Mouse (Mus musculus) limb, embryonic 14.5 days (tissue): ENCODE results near the gene Prr3. TPM values are rescaled to one million over a fixed set of nuclear protein-coding genes. Genes with fewer than 3 reads are reported as not detected.

Experiments used
- ATAC-seq: fragments of 200-750 bp; cut with Nextera tagmentation; 2 replicates; pipeline ENCODE4 v1.8.0; 2017; ENCODE audit warnings: low read depth, moderate number of reproducible peaks, moderate TSS enrichment; ENCODE audit not compliant: low FRiP score
- DNase-seq: peaks from one replicate; pipeline ENCODE4 v3.0.0-alpha.2; 2015; ENCODE audit warnings: low spot score
- H3K27ac ChIP-seq: fragments of 300-500 bp; sonication (generic); replicated peaks from 2 replicates; pipeline ENCODE4 v1.5.1; 2014; ENCODE audit warnings: low read depth, mild to moderate bottlenecking, low read length, moderate library complexity, mixed read lengths
- H3K27me3 ChIP-seq: fragments of 300-500 bp; sonication (generic); 2 replicates; pipeline ENCODE4 v1.6.1; 2014; ENCODE audit warnings: low read length, mixed read lengths; ENCODE audit not compliant: control insufficient read depth, insufficient read depth
- H3K36me3 ChIP-seq: fragments of 300-500 bp; sonication (generic); 2 replicates; pipeline ENCODE4 v1.6.1; 2014; ENCODE audit warnings: mild to moderate bottlenecking, low read length, moderate library complexity, mixed read lengths; ENCODE audit not compliant: control insufficient read depth, insufficient read depth
- H3K4me1 ChIP-seq: fragments of 300-500 bp; sonication (generic); 2 replicates; pipeline ENCODE4 v1.6.1; 2014; ENCODE audit warnings: antibody characterized with exemption, low read length, mixed read lengths; ENCODE audit not compliant: control insufficient read depth, insufficient read depth
- H3K4me2 ChIP-seq: fragments of 300-500 bp; sonication (generic); replicated peaks from 2 replicates; pipeline ENCODE4 v1.6.1; 2014; ENCODE audit warnings: low read depth, mild to moderate bottlenecking, low read length, moderate library complexity; ENCODE audit not compliant: severe bottlenecking
- H3K4me3 ChIP-seq: fragments of 300-500 bp; sonication (generic); replicated peaks from 2 replicates; pipeline ENCODE4 v1.5.1; 2014; ENCODE audit warnings: low read length
- H3K9ac ChIP-seq: fragments of 300-500 bp; sonication (generic); 2 replicates; pipeline ENCODE4 v1.6.1; 2014; ENCODE audit warnings: mild to moderate bottlenecking, low read depth, low read length, moderate library complexity; ENCODE audit not compliant: severe bottlenecking
- H3K9me3 ChIP-seq: fragments of 300-500 bp; sonication (generic); 2 replicates; pipeline ENCODE4 v1.6.1; 2016; ENCODE audit warnings: low read length; ENCODE audit not compliant: control insufficient read depth
- POLR2A ChIP-seq: fragments of 200-500 bp; IDR thresholded peaks from 2 replicates; pipeline ENCODE4 v1.8.0; 2012; ENCODE audit warnings: inconsistent platforms, mild to moderate bottlenecking, moderate library complexity, borderline replicate concordance; ENCODE audit not compliant: insufficient read depth, insufficient read length; ENCODE audit errors: extremely low read depth
- WGBS: fragments of 180-500 bp; shearing (Covaris S2); extraction: QIAGEN DNeasy Blood & Tissue Kit; methylation state at CpG from one replicate; pipeline ENCODE4 v1.1.7; 2014; 5-methylcytosine and 5-hydroxymethylcytosine counted together
- polyA plus RNA-seq, 2 experiments: library from polyadenylated mRNA; depleted of rRNA in 1 of 2; stranded (reverse) in 1 of 2; unstranded in 1 of 2; fragments of >200 nt; fragmentation: Nextera tagmentation in 1 of 2; extraction: Ambion mirVana in 1 of 2; gene quantifications; 2 replicates each; pipeline versions ENCODE4 v1.2.1 to v1.2.3; 2012 to 2014

Gene Prr3
- polyA plus RNA-seq, 2 experiments: 34.7 to 57.8 TPM

DNA sequence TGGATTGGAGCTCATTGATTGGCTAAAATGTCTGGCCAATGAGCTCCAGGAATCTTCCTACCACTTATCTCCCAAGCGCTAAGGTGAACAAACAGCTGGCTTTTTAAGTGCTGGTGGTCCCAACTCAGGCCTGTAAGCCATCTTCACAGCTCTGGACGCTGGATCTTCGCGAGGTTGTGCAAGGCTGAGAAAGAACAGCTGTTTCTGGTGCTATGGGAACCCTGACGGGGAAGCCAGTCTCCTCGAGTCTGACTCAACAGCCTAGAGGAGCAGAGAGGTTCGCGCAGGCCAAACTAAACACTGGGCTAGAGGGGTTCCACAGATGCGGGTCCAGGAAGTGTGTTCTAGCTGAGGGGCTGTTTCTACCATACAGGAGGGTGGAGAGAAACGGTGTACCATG lies 11.7 kb upstream of the Prr3 start:
- ATAC-seq (no peak), DNase-seq (no peak)
- H3K9ac ChIP-seq: no peak overlapping the region
- TF ChIP-seq POLR2A: no peak
- H3K36me3 ChIP-seq: peaks cover 32% of the 10 kb centered on the region
- no peak overlapping the region for H3K4me3 ChIP-seq
- no peaks in the 10 kb centered on the region for H3K27me3 ChIP-seq
- H3K9me3 ChIP-seq: no peaks in the 10 kb centered on the region
- H3K4me2 ChIP-seq: no peak overlapping the region
- WGBS: 42% methylated on average over 10 of the region's 10 CpGs
- H3K27ac ChIP-seq: no peak overlapping the region
- H3K4me1 ChIP-seq: peaks cover 2% of the 10 kb centered on the region; the same call in 1 of the 2 replicates

- Histone ChIP-seq H3K4me1 (peaks cover 11% of the 10 kb centered on the region; the same call in 1 of the 2 replicates), H3K27me3 (no peaks in the 10 kb centered on the region), H3K9me3 (no peaks in the 10 kb centered on the region), H3K4me2 (no peak overlapping the region), H3K27ac (no peak overlapping the region), H3K36me3 (peaks cover 49% of the 10 kb centered on the region), H3K4me3 (no peak overlapping the region), H3K9ac (no peak overlapping the region)
- DNase-seq (no peak), ATAC-seq (no peak)
- 92% methylated on average over 9 of the region's 9 CpGs for WGBS
- TF ChIP-seq POLR2A: no peak
These were observed 1.7 kb upstream of the Prr3 start for GRCm38 (mm10) chr17:35981776-35982175.

DNA sequence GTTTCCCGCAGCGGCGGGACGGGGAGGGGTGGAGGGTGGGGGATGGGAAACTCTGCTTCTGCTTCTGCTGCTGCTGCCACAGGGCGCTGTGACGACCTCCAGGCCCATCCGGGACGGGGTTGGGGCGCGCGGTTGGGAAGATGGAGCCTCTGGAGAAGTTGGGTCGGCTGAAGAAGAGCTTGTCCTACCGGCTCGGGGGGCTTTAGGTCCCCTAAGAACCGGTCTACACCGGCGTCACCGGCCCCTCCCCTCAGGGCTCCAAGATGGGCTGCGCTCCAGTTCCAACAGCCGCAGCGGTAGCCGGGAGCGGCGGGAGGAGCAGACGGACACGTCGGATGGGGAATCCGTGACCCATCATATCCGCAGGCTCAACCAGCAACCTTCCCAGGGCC lies 323 bp upstream of the Prr3 start:
- H3K27me3 ChIP-seq: no peaks in the 10 kb centered on the region
- H3K4me1 ChIP-seq: peaks cover 11% of the 10 kb centered on the region; the same call in 1 of the 2 replicates
- peak overlapping the region; percentile 73 for H3K4me2 ChIP-seq
- H3K36me3 ChIP-seq: peaks cover 35% of the 10 kb centered on the region
- peak overlapping the region; percentile 82 for H3K9ac ChIP-seq
- peak overlapping the region; percentile 58 for H3K4me3 ChIP-seq
- ATAC-seq (peak; percentile 7), DNase-seq (peak; percentile 52)
- no peak for TF ChIP-seq POLR2A
- WGBS: 0% methylated on average over 22 of the region's 29 CpGs
- peak overlapping the region; percentile 95 for H3K27ac ChIP-seq
- no peaks in the 10 kb centered on the region for H3K9me3 ChIP-seq

DNA sequence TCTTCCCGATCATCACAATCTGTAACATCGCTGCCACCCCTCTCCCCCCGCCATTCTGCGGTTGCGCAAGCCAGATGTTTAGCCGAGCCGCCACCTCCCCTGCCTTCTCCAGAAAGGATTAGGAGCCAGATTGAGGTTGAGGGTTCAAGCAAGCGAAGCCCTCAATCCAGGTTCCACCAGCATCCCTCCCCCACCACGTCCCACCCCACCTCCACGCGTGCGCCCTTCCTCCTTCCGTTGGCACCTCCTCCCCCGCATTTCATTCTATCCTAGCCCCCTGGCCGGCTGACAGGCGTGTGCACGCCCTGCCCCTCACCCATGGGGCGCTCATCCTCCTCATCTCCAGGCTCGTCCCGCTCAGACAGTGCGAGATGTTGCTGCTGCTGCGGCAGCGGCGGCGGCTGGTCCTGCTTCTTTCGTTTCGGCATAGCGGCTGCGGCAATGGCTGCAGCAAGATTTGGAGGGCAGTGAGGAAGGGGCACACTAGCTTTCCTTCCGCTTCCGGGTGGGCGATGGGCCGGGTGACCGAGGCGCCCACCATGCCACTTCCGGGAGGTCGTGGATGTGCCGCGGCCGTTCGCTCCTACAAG lies 1.1 kb downstream of the Prr3 start:
- DNase-seq: peak; percentile 80
- ATAC-seq: peak; percentile 82
- peaks cover 36% of the 10 kb centered on the region for H3K36me3 ChIP-seq
- peak overlapping the region; percentile 73 for H3K4me2 ChIP-seq
- H3K9me3 ChIP-seq: no peaks in the 10 kb centered on the region
- no peaks in the 10 kb centered on the region for H3K27me3 ChIP-seq
- H3K4me3 ChIP-seq: peak overlapping the region; percentile 58
- 0 out of 2 replicates have a peak, but pooled peaks have one; percentile 36 for TF ChIP-seq POLR2A
- WGBS: under 1% methylated on average over 36 of the region's 41 CpGs
- H3K4me1 ChIP-seq: peaks cover 11% of the 10 kb centered on the region; the same call in 1 of the 2 replicates
- peak overlapping the region; percentile 82 for H3K9ac ChIP-seq
- peak overlapping the region; percentile 95 for H3K27ac ChIP-seq

- Histone ChIP-seq H3K27me3 (no peaks in the 10 kb centered on the region), H3K9me3 (no peaks in the 10 kb centered on the region), H3K4me1 (peaks cover 7% of the 10 kb centered on the region), H3K4me2 (no peak overlapping the region), H3K36me3 (peaks cover 29% of the 10 kb centered on the region), H3K4me3 (no peak overlapping the region), H3K9ac (no peak overlapping the region), H3K27ac (no peak overlapping the region)
- TF ChIP-seq POLR2A: no peak
- 70% methylated on average over 1 of the region's 1 CpGs for WGBS
- ATAC-seq (no peak), DNase-seq (no peak)
These were observed 7.9 kb downstream of the Prr3 start for GRCm38 (mm10) chr17:35972131-35972530.
